Mouse (Mus musculus): ENCODE measurements at regions not wholly inside any gene's neighbourhood (a gene's known extent, or its start where the extent isn't known, plus 50 kb on each side); places are given as distances from the start of the nearest gene placed in this dataset.
"Not testable (repeated sequence)": the region's sequence is repeated elsewhere in the genome, so short reads cannot be mapped to it uniquely, and the experiment has no call there.

- Histone ChIP-seq H3K4me3 (ENCODE audit: low read depth, low read length) (no peak overlapping the region), H3K9ac (replicated peaks; ENCODE audit: low read depth) (no peak overlapping the region), H3K27ac (ENCODE audit: low read length) (no peak overlapping the region), H3K9me3 (ENCODE audit: low read length) (no peaks in the 10 kb centered on the region), H3K4me1 (ENCODE audit: insufficient read depth, low read depth, low read length) (no peaks in the 10 kb centered on the region), H3K4me2 (replicated peaks; ENCODE audit: low read depth, low read length) (no peak overlapping the region), H3K36me3 (ENCODE audit: insufficient read depth, low read length) (no peaks in the 10 kb centered on the region), H3K27me3 (replicated peaks; ENCODE audit: insufficient read depth, low read length) (no peaks in the 10 kb centered on the region)
- TF ChIP-seq EP300 (IDR thresholded peaks at IDR 0.05) (no peak), CTCF (IDR thresholded peaks at IDR 0.05) (no peak)
- ATAC-seq (no peak), DNase-seq (ENCODE audit: low spot score) (no peak)
- WGBS, result 76% methylated on average over 3 of the region's 3 CpGs
Measured at GRCm38 (mm10) chr2:43208223-43208622, 346.9 kb upstream of the Kynu start.

- DNase-seq (ENCODE audit: low spot score) (no peak), ATAC-seq (no peak)
- no peak for TF ChIP-seq CTCF (IDR thresholded peaks at IDR 0.05)
- TF ChIP-seq EP300 (IDR thresholded peaks at IDR 0.05), result no peak
- 36% methylated on average over 2 of the region's 2 CpGs for WGBS
- no peaks in the 10 kb centered on the region for H3K4me1 ChIP-seq (ENCODE audit: insufficient read depth, low read depth, low read length)
- H3K4me2 ChIP-seq (replicated peaks; ENCODE audit: low read depth, low read length), result no peak overlapping the region
- no peaks in the 10 kb centered on the region for H3K36me3 ChIP-seq (ENCODE audit: insufficient read depth, low read length)
- no peak overlapping the region for H3K27ac ChIP-seq (ENCODE audit: low read length)
- no peaks in the 10 kb centered on the region for H3K9me3 ChIP-seq (ENCODE audit: low read length)
- no peak overlapping the region for H3K9ac ChIP-seq (replicated peaks; ENCODE audit: low read depth)
- H3K4me3 ChIP-seq (ENCODE audit: low read depth, low read length), result no peak overlapping the region
- no peaks in the 10 kb centered on the region for H3K27me3 ChIP-seq (replicated peaks; ENCODE audit: insufficient read depth, low read length)
Measured at GRCm38 (mm10) chr2:43213901-43214300, 341.2 kb upstream of the Kynu start.

GRCm38 (mm10) chr2:43217119-43217518 lies 338.0 kb upstream of the Kynu start:
- no peaks in the 10 kb centered on the region for H3K9me3 ChIP-seq (ENCODE audit: low read length)
- WGBS, result 63% methylated on average over 1 of the region's 1 CpGs
- no peak overlapping the region for H3K4me3 ChIP-seq (ENCODE audit: low read depth, low read length)
- no peak for DNase-seq (ENCODE audit: low spot score)
- ATAC-seq, result no peak
- H3K4me1 ChIP-seq (ENCODE audit: insufficient read depth, low read depth, low read length), result no peaks in the 10 kb centered on the region
- no peak overlapping the region for H3K27ac ChIP-seq (ENCODE audit: low read length)
- H3K27me3 ChIP-seq (replicated peaks; ENCODE audit: insufficient read depth, low read length), result no peaks in the 10 kb centered on the region
- no peak overlapping the region for H3K4me2 ChIP-seq (replicated peaks; ENCODE audit: low read depth, low read length)
- no peak overlapping the region for H3K9ac ChIP-seq (replicated peaks; ENCODE audit: low read depth)
- H3K36me3 ChIP-seq (ENCODE audit: insufficient read depth, low read length), result no peaks in the 10 kb centered on the region
- TF ChIP-seq EP300 (IDR thresholded peaks at IDR 0.05) (no peak), CTCF (IDR thresholded peaks at IDR 0.05) (no peak)

GRCm38 (mm10) chr2:43222721-43223120 lies 332.4 kb upstream of the Kynu start:
- H3K4me2 ChIP-seq (replicated peaks; ENCODE audit: low read depth, low read length), result no peak overlapping the region
- H3K9ac ChIP-seq (replicated peaks; ENCODE audit: low read depth), result no peak overlapping the region
- TF ChIP-seq EP300 (IDR thresholded peaks at IDR 0.05), result no peak
- TF ChIP-seq CTCF (IDR thresholded peaks at IDR 0.05), result no peak
- H3K27me3 ChIP-seq (replicated peaks; ENCODE audit: insufficient read depth, low read length), result no peaks in the 10 kb centered on the region
- WGBS, result 82% methylated on average over 3 of the region's 3 CpGs
- H3K9me3 ChIP-seq (ENCODE audit: low read length), result no peaks in the 10 kb centered on the region
- H3K4me3 ChIP-seq (ENCODE audit: low read depth, low read length), result no peak overlapping the region
- no peaks in the 10 kb centered on the region for H3K36me3 ChIP-seq (ENCODE audit: insufficient read depth, low read length)
- no peak overlapping the region for H3K27ac ChIP-seq (ENCODE audit: low read length)
- DNase-seq (ENCODE audit: low spot score) (no peak), ATAC-seq (no peak)
- no peaks in the 10 kb centered on the region for H3K4me1 ChIP-seq (ENCODE audit: insufficient read depth, low read depth, low read length)

GRCm38 (mm10) chr2:43224728-43225127 lies 330.4 kb upstream of the Kynu start:
- H3K27me3 ChIP-seq (replicated peaks; ENCODE audit: insufficient read depth, low read length); H3K4me3 ChIP-seq (ENCODE audit: low read depth, low read length); H3K9me3 ChIP-seq (ENCODE audit: low read length); H3K27ac ChIP-seq (ENCODE audit: low read length); H3K4me1 ChIP-seq (ENCODE audit: insufficient read depth, low read depth, low read length); ATAC-seq; DNase-seq (ENCODE audit: low spot score); H3K9ac ChIP-seq (replicated peaks; ENCODE audit: low read depth); H3K36me3 ChIP-seq (ENCODE audit: insufficient read depth, low read length); H3K4me2 ChIP-seq (replicated peaks; ENCODE audit: low read depth, low read length): not testable (repeated sequence)
- WGBS, result 41% methylated on average over 1 of the region's 1 CpGs

GRCm38 (mm10) chr2:43246786-43247185 lies 308.3 kb upstream of the Kynu start:
- no peak overlapping the region for H3K4me2 ChIP-seq (replicated peaks; ENCODE audit: low read depth, low read length)
- H3K9me3 ChIP-seq (ENCODE audit: low read length), result no peaks in the 10 kb centered on the region
- ATAC-seq (no peak), DNase-seq (ENCODE audit: low spot score) (no peak)
- 60% methylated on average over 3 of the region's 3 CpGs for WGBS
- TF ChIP-seq EP300 (IDR thresholded peaks at IDR 0.05), result no peak
- no peak for TF ChIP-seq CTCF (IDR thresholded peaks at IDR 0.05)
- H3K27ac ChIP-seq (ENCODE audit: low read length), result no peak overlapping the region
- no peak overlapping the region for H3K9ac ChIP-seq (replicated peaks; ENCODE audit: low read depth)
- H3K4me1 ChIP-seq (ENCODE audit: insufficient read depth, low read depth, low read length), result no peaks in the 10 kb centered on the region
- H3K27me3 ChIP-seq (replicated peaks; ENCODE audit: insufficient read depth, low read length), result no peaks in the 10 kb centered on the region
- no peak overlapping the region for H3K4me3 ChIP-seq (ENCODE audit: low read depth, low read length)
- no peaks in the 10 kb centered on the region for H3K36me3 ChIP-seq (ENCODE audit: insufficient read depth, low read length)

- no peak for TF ChIP-seq CTCF (IDR thresholded peaks at IDR 0.05)
- no peak for TF ChIP-seq EP300 (IDR thresholded peaks at IDR 0.05)
- Histone ChIP-seq H3K9ac (replicated peaks; ENCODE audit: low read depth) (no peak overlapping the region), H3K36me3 (ENCODE audit: insufficient read depth, low read length) (no peaks in the 10 kb centered on the region), H3K9me3 (ENCODE audit: low read length) (no peaks in the 10 kb centered on the region), H3K4me2 (replicated peaks; ENCODE audit: low read depth, low read length) (no peak overlapping the region), H3K4me3 (ENCODE audit: low read depth, low read length) (no peak overlapping the region), H3K4me1 (ENCODE audit: insufficient read depth, low read depth, low read length) (no peaks in the 10 kb centered on the region), H3K27me3 (replicated peaks; ENCODE audit: insufficient read depth, low read length) (no peaks in the 10 kb centered on the region), H3K27ac (ENCODE audit: low read length) (no peak overlapping the region)
- ATAC-seq, result no peak
- 49% methylated on average over 2 of the region's 2 CpGs for WGBS
- no peak for DNase-seq (ENCODE audit: low spot score)
Measured at GRCm38 (mm10) chr2:43248671-43249070, 306.5 kb upstream of the Kynu start.
